Comparison of ENCODE assay signal across 24 mouse cellular contexts in genomic region chr10:60774616-60775015, GRCm38 (mm10). TPM values are rescaled to one million over a fixed set of nuclear protein-coding genes. Genes with fewer than 3 reads are reported as not detected.
A peak's percentile ranks its signal among the peaks of the same experiment; 100 is the strongest.
DNase-seq lines count a peak whose midpoint lies in the region; TF ChIP-seq lines count a peak whose summit lies in the region.
"Had no signal": no experiment of that assay in that cellular context is flagged by ENCODE, and none has a peak within 500 bp of the region (broad histone marks: within the 10 kb centered on the region; RNA-seq: fewer than 3 reads in every experiment).

No protein-coding gene starts in this region.

- WGBS in embryonic facial prominence, embryonic 10.5 days, result 96% methylated on average over 13 of the region's 13 CpGs
- WGBS in limb, embryonic 10.5 days, result 95% methylated on average over 13 of the region's 13 CpGs

- H3K9me3 ChIP-seq in embryonic facial prominence, embryonic 10.5 days, result no peaks in the 10 kb centered on the region
- no peaks in the 10 kb centered on the region for H3K9me3 ChIP-seq in limb, embryonic 10.5 days (replicated peaks)
- H3K9me3 ChIP-seq: embryonic facial prominence, embryonic 13.5 days; embryonic facial prominence, embryonic 15.5 days; forebrain, embryonic 10.5 days; forebrain, embryonic 12.5 days had no signal

- H3K27ac ChIP-seq in layer of hippocampus, adult 2 months, result no peak overlapping the region
- no peak overlapping the region for H3K27ac ChIP-seq in embryonic facial prominence, embryonic 10.5 days (replicated peaks)
- H3K27ac ChIP-seq in limb, embryonic 10.5 days, result no peak overlapping the region
- H3K27ac ChIP-seq: embryonic facial prominence, embryonic 13.5 days; embryonic facial prominence, embryonic 15.5 days; forebrain, embryonic 10.5 days; forebrain, embryonic 12.5 days had no signal

- H3K4me3 ChIP-seq in layer of hippocampus, adult 2 months, result no peak overlapping the region
- no peak overlapping the region for H3K4me3 ChIP-seq in embryonic facial prominence, embryonic 10.5 days
- no peak overlapping the region for H3K4me3 ChIP-seq in limb, embryonic 10.5 days
- H3K4me3 ChIP-seq: embryonic facial prominence, embryonic 13.5 days; embryonic facial prominence, embryonic 15.5 days; erythroblast, embryonic 14.5 days; forebrain, embryonic 10.5 days; forebrain, embryonic 12.5 days had no signal

- no peaks in the 10 kb centered on the region for H3K27me3 ChIP-seq in embryonic facial prominence, embryonic 10.5 days (replicated peaks; ENCODE audit: low read depth, poor library complexity, severe bottlenecking)
- no peaks in the 10 kb centered on the region for H3K27me3 ChIP-seq in limb, embryonic 10.5 days (ENCODE audit: low read depth, poor library complexity, severe bottlenecking)
- H3K27me3 ChIP-seq: embryonic facial prominence, embryonic 13.5 days; embryonic facial prominence, embryonic 15.5 days; forebrain, embryonic 12.5 days; Patski had no signal

- 0 out of 2 replicates have a peak, but pooled peaks have one; percentile 2 for TF ChIP-seq CTCF in layer of hippocampus, adult 2 months (conservative IDR thresholded peaks at IDR 0.05)

- peaks cover 78% of the 10 kb centered on the region for H3K36me3 ChIP-seq in embryonic facial prominence, embryonic 10.5 days (replicated peaks)
- peaks cover 100% of the 10 kb centered on the region for H3K36me3 ChIP-seq in limb, embryonic 10.5 days
- H3K36me3 ChIP-seq: G1E had no signal

- peaks cover 2% of the 10 kb centered on the region; the same call in 1 of the 2 replicates for H3K4me1 ChIP-seq in embryonic facial prominence, embryonic 10.5 days
- H3K4me1 ChIP-seq in limb, embryonic 10.5 days, result peaks cover 3% of the 10 kb centered on the region
- H3K4me1 ChIP-seq: forebrain, embryonic 12.5 days had no signal

- DNase-seq in layer of hippocampus, adult 2 months (ENCODE audit: low spot score in 2 of 2), result no peak
- no peak for DNase-seq in layer of hippocampus, adult 8-10 months (ENCODE audit: low spot score in 2 of 2)
- DNase-seq in ES-CJ7 (ENCODE audit: low read depth, low spot score) (peak; percentile 76), R1 (ENCODE audit: low read depth, low spot score) (peak; percentile 77)
- DNase-seq in embryonic facial prominence, embryonic 10.5 days (ENCODE audit: low spot score), result no peak
- DNase-seq in limb, embryonic 10.5 days (ENCODE audit: low spot score), result no peak
- DNase-seq in adrenal gland, postnatal 25 days, result no peak
- DNase-seq: adrenal gland, adult 8-10 months; adrenal gland, postnatal 14 days; B cell, adult 2 months; cerebellum, adult 11-12 months; cerebellum, adult 2 months; cerebellum, adult 9-10 months; cerebellum, postnatal 10 days; cerebellum, postnatal 25 days had no signal

RNA-seq across cellular contexts. Expression of gene Slc29a3, which starts 22.0 kb away (rescaled TPM):
- 10 to 100 TPM; 14.6 to 18.3 TPM for total RNA-seq in layer of hippocampus, adult 2 months (2021)
- 10 to 100 TPM; 13.9 to 22.5 (median 17.9) TPM for total RNA-seq in layer of hippocampus, adult 8-10 months (2022)
- polyA plus RNA-seq in embryonic facial prominence, embryonic 10.5 days (2016; fragmentation: Nextera tagmentation; extraction: Ambion mirVana), result 9.4 and 12.7 TPM in 2 replicates
- polyA plus RNA-seq in limb, embryonic 10.5 days (2016; fragmentation: Nextera tagmentation; extraction: Ambion mirVana), result 7.0 and 8.0 TPM in 2 replicates
- 24.8 and 42.0 TPM in 2 replicates for total RNA-seq in adrenal gland, postnatal 25 days (2021)

RNA-seq across cellular contexts. Expression of gene Unc5b, which starts 56.8 kb away (rescaled TPM):
- 10 to 100 TPM; 10.7 to 11.2 TPM for total RNA-seq in layer of hippocampus, adult 2 months (2021)
- total RNA-seq in layer of hippocampus, adult 8-10 months (2022), result 10 to 100 TPM; 12.9 to 16.4 (median 15.0) TPM
- polyA plus RNA-seq in embryonic facial prominence, embryonic 10.5 days (2016; fragmentation: Nextera tagmentation; extraction: Ambion mirVana), result 6.0 and 7.2 TPM in 2 replicates
- polyA plus RNA-seq in limb, embryonic 10.5 days (2016; fragmentation: Nextera tagmentation; extraction: Ambion mirVana), result 10.2 and 11.8 TPM in 2 replicates
- total RNA-seq in adrenal gland, postnatal 25 days (2021), result 5.5 and 8.0 TPM in 2 replicates
- polyA plus RNA-seq: activated CD4-positive, CD25-positive, alpha-beta regulatory T cell, adult 4 months; CD4-positive, CD25-positive, alpha-beta regulatory T cell, adult 4 months; erythroblast, embryonic 14.5 days; G1E had no signal

Comparison
In these comparisons a context has a peak if more than half of its experiments do, and no peak if none do; other contexts are left out.
1. DNase-seq: peak in ES-CJ7 (single experiment) and R1 (single experiment); none in layer of hippocampus, adult 2 months (0 of 2), layer of hippocampus, adult 8-10 months (0 of 2), embryonic facial prominence, embryonic 10.5 days (single experiment), limb, embryonic 10.5 days (single experiment) and adrenal gland, postnatal 25 days (single experiment).